Mouse (Mus musculus) heart, adult 2 months (tissue): ENCODE results near the gene AC124502.3.

Experiments
- CTCF ChIP-seq: fragments of 200-600 bp; IDR thresholded peaks from 2 replicates; pipeline ENCODE4 v1.8.1; 2022; ENCODE audit warnings: antibody characterized with exemption, mild to moderate bottlenecking, moderate library complexity
- EP300 ChIP-seq: fragments of 200-500 bp; IDR thresholded peaks from 2 replicates; pipeline ENCODE4 v1.6.1; 2011; ENCODE audit warnings: low read depth, low read length, control low read depth; ENCODE audit not compliant: insufficient read depth
- POLR2A ChIP-seq: fragments of 200-500 bp; IDR thresholded peaks from 2 replicates; pipeline ENCODE4 v1.6.1; 2011; ENCODE audit warnings: mild to moderate bottlenecking, low read depth, low read length, control low read depth; ENCODE audit not compliant: insufficient read depth

GRCm38 (mm10) chr19:5051515-5051914, 12.8 kb downstream of the AC124502.3 start:
- TF ChIP-seq EP300 (no peak), CTCF (no peak), POLR2A (no peak)
